Mouse (Mus musculus) midbrain, postnatal 0 days (tissue): ENCODE measurements at regions not wholly inside any gene's neighbourhood (a gene's known extent, or its start where the extent isn't known, plus 50 kb on each side); places are given as distances from the start of the nearest gene placed in this dataset.

Source experiments
- ATAC-seq: fragments of 200-750 bp; cut with Nextera tagmentation; 2 replicates; pipeline ENCODE4 v1.8.0; 2017; ENCODE audit warnings: moderate number of reproducible peaks, mild to moderate bottlenecking, moderate TSS enrichment, moderate library complexity; ENCODE audit not compliant: low FRiP score
- DNase-seq: peaks from one replicate; pipeline ENCODE4 v3.0.0-alpha.2; 2015; ENCODE audit warnings: low spot score
- H3K27ac ChIP-seq: fragments of 300-500 bp; sonication (generic); 2 replicates; pipeline ENCODE4 v1.5.1; 2014; ENCODE audit warnings: low read depth, mild to moderate bottlenecking, low read length, mixed read lengths
- H3K27me3 ChIP-seq: fragments of 300-500 bp; sonication (generic); 2 replicates; pipeline ENCODE4 v1.6.1; 2014; ENCODE audit warnings: low read length, control low read depth, mixed read lengths; ENCODE audit not compliant: insufficient read depth
- H3K36me3 ChIP-seq: fragments of 300-500 bp; sonication (generic); 2 replicates; pipeline ENCODE4 v1.6.1; 2014; ENCODE audit warnings: low read length, control low read depth, mixed read lengths; ENCODE audit not compliant: insufficient read depth
- H3K4me1 ChIP-seq: fragments of 300-500 bp; sonication (generic); 2 replicates; pipeline ENCODE4 v1.6.1; 2014; ENCODE audit warnings: mild to moderate bottlenecking, control low read depth, antibody characterized with exemption, low read length, mixed read lengths; ENCODE audit not compliant: insufficient read depth
- H3K4me2 ChIP-seq: fragments of 300-500 bp; sonication (generic); 2 replicates; pipeline ENCODE4 v1.6.1; 2014; ENCODE audit warnings: low read depth, mild to moderate bottlenecking, low read length, mixed read lengths; ENCODE audit not compliant: poor library complexity, severe bottlenecking
- H3K4me3 ChIP-seq: fragments of 300-500 bp; sonication (generic); 2 replicates; pipeline ENCODE4 v1.5.1; 2014; ENCODE audit warnings: low read depth, mild to moderate bottlenecking, low read length, moderate library complexity
- H3K9ac ChIP-seq: fragments of 300-500 bp; sonication (generic); replicated peaks from 2 replicates; pipeline ENCODE4 v1.6.1; 2014; ENCODE audit warnings: mild to moderate bottlenecking, low read length, moderate library complexity, mixed read lengths; ENCODE audit not compliant: poor library complexity, severe bottlenecking
- H3K9me3 ChIP-seq: fragments of 300-500 bp; sonication (generic); 2 replicates; pipeline ENCODE4 v1.6.1; 2016; ENCODE audit warnings: low read length, control low read depth
- CTCF ChIP-seq: IDR thresholded peaks from 2 replicates; pipeline ENCODE4 v1.5.1; 2016; ENCODE audit warnings: antibody characterized with exemption, mild to moderate bottlenecking
- WGBS: fragments of 180-500 bp; shearing (Covaris S2); extraction: QIAGEN DNeasy Blood & Tissue Kit; methylation state at CpG from one replicate; pipeline ENCODE4 v1.1.7; 2014; 5-methylcytosine and 5-hydroxymethylcytosine counted together

GRCm38 (mm10) chr9:104496220-104496619 lies 50.9 kb upstream of the Cpne4 start:
- ATAC-seq (no peak), DNase-seq (no peak)
- Histone ChIP-seq H3K36me3 (no peaks in the 10 kb centered on the region), H3K27ac (no peak overlapping the region), H3K4me3 (no peak overlapping the region), H3K4me1 (no peaks in the 10 kb centered on the region), H3K9me3 (no peaks in the 10 kb centered on the region), H3K27me3 (no peaks in the 10 kb centered on the region), H3K9ac (no peak overlapping the region), H3K4me2 (no peak overlapping the region)
- TF ChIP-seq CTCF: no peak
- WGBS: 75% methylated on average over 9 of the region's 9 CpGs

DNA sequence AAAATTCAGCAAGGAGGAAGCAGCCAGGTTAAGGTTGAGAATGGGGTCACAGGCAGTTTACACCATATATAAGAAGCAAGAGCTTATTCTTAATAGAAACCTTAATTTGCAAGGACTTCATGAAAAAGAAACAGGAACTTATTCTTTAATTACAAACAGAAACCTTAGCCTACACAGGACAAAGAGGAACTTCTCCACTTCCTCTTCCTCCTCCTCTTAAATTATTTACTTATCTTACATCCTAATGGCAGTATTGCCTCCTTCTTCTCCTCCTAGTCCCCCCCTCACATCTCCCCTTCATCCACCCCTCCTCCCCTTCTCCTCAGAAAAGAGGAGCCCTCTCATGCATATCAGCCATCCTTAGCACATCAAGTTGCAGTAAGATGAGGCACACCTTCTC lies 56.4 kb upstream of the Cpne4 start:
- H3K4me2 ChIP-seq: no peak overlapping the region
- H3K27ac ChIP-seq: no peak overlapping the region
- no peak for ATAC-seq
- TF ChIP-seq CTCF: no peak
- H3K27me3 ChIP-seq: no peaks in the 10 kb centered on the region
- H3K9ac ChIP-seq: no peak overlapping the region
- no peaks in the 10 kb centered on the region; the same call in 1 of the 2 replicates for H3K4me1 ChIP-seq
- no peak overlapping the region for H3K4me3 ChIP-seq
- H3K36me3 ChIP-seq: no peaks in the 10 kb centered on the region
- DNase-seq: no peak
- no peaks in the 10 kb centered on the region for H3K9me3 ChIP-seq

DNA sequence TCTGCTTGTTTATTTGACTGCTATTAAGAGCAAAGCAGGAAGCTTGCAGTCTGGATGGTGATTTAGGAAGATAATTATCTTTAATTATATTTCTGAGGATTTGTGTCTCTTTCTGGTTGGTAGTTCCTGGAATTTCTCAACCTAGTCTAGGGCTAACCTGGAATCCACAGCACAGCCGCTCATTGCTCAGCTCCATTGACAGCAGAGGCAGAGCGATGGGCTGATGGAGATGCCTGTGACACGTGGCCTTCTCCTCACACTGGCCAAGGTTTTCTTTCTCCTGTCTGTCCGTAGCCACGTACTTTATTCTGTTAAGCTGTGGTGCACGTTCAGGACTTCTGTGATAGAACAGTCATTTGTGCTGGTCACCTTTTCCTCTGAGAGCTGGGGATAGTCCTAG lies 57.7 kb upstream of the Cpne4 start:
- WGBS: 82% methylated on average over 6 of the region's 6 CpGs
- H3K4me3 ChIP-seq: no peak overlapping the region
- ATAC-seq (no peak), DNase-seq (no peak)
- no peak for TF ChIP-seq CTCF
- H3K36me3 ChIP-seq: no peaks in the 10 kb centered on the region
- no peak overlapping the region for H3K9ac ChIP-seq
- H3K9me3 ChIP-seq: no peaks in the 10 kb centered on the region
- no peaks in the 10 kb centered on the region; the same call in 1 of the 2 replicates for H3K4me1 ChIP-seq
- no peak overlapping the region for H3K27ac ChIP-seq
- H3K27me3 ChIP-seq: no peaks in the 10 kb centered on the region
- no peak overlapping the region for H3K4me2 ChIP-seq

DNA sequence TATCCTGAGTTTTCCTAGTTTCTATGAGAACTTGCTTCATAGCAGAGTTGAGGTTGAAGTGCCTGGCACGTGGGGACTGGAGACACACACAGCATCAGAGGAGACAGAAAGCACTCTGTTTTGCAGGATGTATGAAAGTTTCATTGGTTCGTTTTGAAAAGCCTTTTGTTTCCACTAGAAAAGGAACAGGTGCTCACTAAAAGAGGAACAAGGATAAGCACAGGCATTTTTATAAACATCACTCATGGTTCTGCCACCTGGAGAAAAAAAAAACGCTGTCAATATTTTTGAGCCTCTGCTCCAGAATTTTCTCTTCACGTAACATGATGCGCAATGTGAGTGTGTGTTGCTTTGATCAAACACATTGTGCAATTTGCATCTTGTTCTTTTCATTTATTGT lies 64.6 kb upstream of the Cpne4 start:
- H3K4me3 ChIP-seq: no peak overlapping the region
- H3K4me1 ChIP-seq: no peaks in the 10 kb centered on the region
- no peaks in the 10 kb centered on the region for H3K27me3 ChIP-seq
- H3K36me3 ChIP-seq: no peaks in the 10 kb centered on the region
- H3K9ac ChIP-seq: no peak overlapping the region
- ATAC-seq (no peak), DNase-seq (no peak)
- no peaks in the 10 kb centered on the region for H3K9me3 ChIP-seq
- H3K27ac ChIP-seq: no peak overlapping the region
- no peak for TF ChIP-seq CTCF
- 76% methylated on average over 5 of the region's 5 CpGs for WGBS
- H3K4me2 ChIP-seq: no peak overlapping the region

DNA sequence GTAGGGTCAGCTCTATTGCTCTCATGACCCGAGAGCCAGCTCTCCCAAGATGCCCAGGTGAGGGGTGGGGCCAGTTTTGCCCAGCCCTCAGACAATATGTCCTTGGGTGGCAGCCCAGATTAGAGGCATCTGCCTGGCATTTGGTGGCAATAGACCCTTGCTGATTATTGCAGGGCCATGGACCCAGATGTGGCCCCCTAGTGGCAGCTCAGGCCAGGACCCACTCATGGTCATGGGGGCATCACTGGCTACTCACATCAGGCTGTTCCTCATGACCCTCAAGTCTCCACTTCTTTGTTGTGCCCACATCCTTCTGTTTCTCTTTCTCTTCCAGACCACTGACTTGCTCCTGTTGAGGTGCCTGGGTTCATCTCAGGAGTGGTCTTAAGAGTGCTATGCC lies 66.4 kb upstream of the Cpne4 start:
- 80% methylated on average over 1 of the region's 1 CpGs for WGBS
- H3K27me3 ChIP-seq: no peaks in the 10 kb centered on the region
- TF ChIP-seq CTCF: no peak
- ATAC-seq: no peak
- no peaks in the 10 kb centered on the region for H3K9me3 ChIP-seq
- no peak overlapping the region for H3K4me2 ChIP-seq
- H3K27ac ChIP-seq: no peak overlapping the region
- no peak overlapping the region for H3K4me3 ChIP-seq
- no peak overlapping the region for H3K9ac ChIP-seq
- H3K36me3 ChIP-seq: no peaks in the 10 kb centered on the region
- no peak for DNase-seq
- H3K4me1 ChIP-seq: no peaks in the 10 kb centered on the region

DNA sequence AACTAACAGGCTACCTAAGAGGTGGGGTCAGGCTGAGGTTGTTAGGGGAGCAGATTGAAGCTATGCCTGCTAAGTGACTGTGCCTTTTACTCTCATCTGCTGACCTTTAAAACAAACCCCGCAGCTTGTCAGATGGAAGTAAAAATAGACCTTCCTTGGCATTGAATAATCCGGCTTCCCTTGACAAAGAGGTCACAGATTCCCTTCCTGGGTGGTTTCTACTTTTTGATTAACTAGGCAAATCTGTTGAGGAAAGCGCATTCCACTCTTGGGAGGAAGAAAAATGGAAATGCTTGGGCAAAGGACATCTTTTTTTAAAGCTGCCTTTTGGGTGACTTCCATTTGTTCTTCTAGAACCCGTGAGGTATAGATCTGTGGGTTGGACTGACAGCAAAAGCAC lies 72.3 kb upstream of the Cpne4 start:
- Histone ChIP-seq H3K9me3 (no peaks in the 10 kb centered on the region), H3K27ac (no peak overlapping the region), H3K36me3 (no peaks in the 10 kb centered on the region), H3K27me3 (no peaks in the 10 kb centered on the region), H3K4me3 (no peak overlapping the region), H3K4me1 (no peaks in the 10 kb centered on the region), H3K9ac (no peak overlapping the region), H3K4me2 (no peak overlapping the region)
- WGBS: 73% methylated on average over 4 of the region's 4 CpGs
- ATAC-seq (no peak), DNase-seq (no peak)
- TF ChIP-seq CTCF: no peak

DNA sequence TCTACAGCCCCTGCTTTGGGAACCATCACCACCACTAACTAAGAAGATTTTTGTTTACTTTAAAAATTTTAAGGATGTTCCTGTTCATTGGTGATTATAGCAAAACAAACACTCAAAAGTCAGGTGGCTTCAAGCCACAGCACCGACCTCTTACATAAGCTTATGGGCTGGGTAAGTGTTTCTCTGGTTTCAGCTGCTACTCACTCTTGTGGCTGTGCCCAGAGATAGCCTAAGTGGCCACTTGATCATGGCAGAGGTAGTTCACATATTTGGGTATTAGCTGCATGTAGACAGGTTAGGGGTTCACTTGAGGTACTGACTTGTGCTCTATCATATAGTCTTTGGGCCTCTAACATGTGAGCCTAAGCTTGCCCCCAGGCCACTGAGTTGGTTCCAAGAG lies 79.8 kb upstream of the Cpne4 start:
- TF ChIP-seq CTCF: no peak
- H3K4me1 ChIP-seq: no peaks in the 10 kb centered on the region
- no peaks in the 10 kb centered on the region for H3K36me3 ChIP-seq
- DNase-seq: no peak
- no peaks in the 10 kb centered on the region for H3K27me3 ChIP-seq
- H3K4me3 ChIP-seq: no peak overlapping the region
- 90% methylated on average over 1 of the region's 1 CpGs for WGBS
- no peak for ATAC-seq
- no peak overlapping the region for H3K27ac ChIP-seq
- H3K9ac ChIP-seq: no peak overlapping the region
- H3K4me2 ChIP-seq: no peak overlapping the region
- H3K9me3 ChIP-seq: no peaks in the 10 kb centered on the region
